Mouse (Mus musculus): ENCODE results near the gene Cebpe.

GRCm38 (mm10) chr14:54709054-54709453 lies 2.9 kb downstream of the Cebpe start:
- TF ChIP-seq POLR2A (IDR thresholded peaks at IDR 0.05; ENCODE audit: insufficient read depth, low read length) (no peak), EP300 (IDR thresholded peaks at IDR 0.05; ENCODE audit: insufficient read depth, low read depth, low read length) (no peak)
